Mouse (Mus musculus) intestine, embryonic 15.5 days (tissue): ENCODE measurements around the gene Dyx1c1. TPM values are rescaled to one million over a fixed set of nuclear protein-coding genes. Genes with fewer than 3 reads are reported as not detected.
A peak's percentile ranks its signal among the peaks of the same experiment; 100 is the strongest.

Experiments used
- ATAC-seq: fragments of 200-750 bp; cut with Nextera tagmentation; 2 replicates; pipeline ENCODE4 v1.8.0; 2017; ENCODE audit warnings: moderate TSS enrichment, moderate library complexity
- H3K27ac ChIP-seq: fragments of 300-500 bp; sonication (generic); 2 replicates; pipeline ENCODE4 v1.5.1; 2015; ENCODE audit warnings: mild to moderate bottlenecking, inconsistent platforms
- H3K27me3 ChIP-seq: fragments of 300-500 bp; sonication (generic); replicated peaks from 2 replicates; pipeline ENCODE4 v1.6.1; 2015; ENCODE audit warnings: inconsistent platforms
- H3K36me3 ChIP-seq: fragments of 300-500 bp; sonication (generic); 2 replicates; pipeline ENCODE4 v1.6.1; 2015; ENCODE audit warnings: inconsistent platforms
- H3K4me1 ChIP-seq: fragments of 300-500 bp; sonication (generic); replicated peaks from 2 replicates; pipeline ENCODE4 v1.6.1; 2015; ENCODE audit warnings: inconsistent platforms
- H3K4me2 ChIP-seq: fragments of 300-500 bp; sonication (generic); replicated peaks from 2 replicates; pipeline ENCODE4 v1.6.1; 2015; ENCODE audit warnings: mild to moderate bottlenecking, inconsistent platforms
- H3K4me3 ChIP-seq: fragments of 300-500 bp; sonication (generic); replicated peaks from 2 replicates; pipeline ENCODE4 v1.5.1; 2015; ENCODE audit warnings: inconsistent platforms
- H3K9ac ChIP-seq: fragments of 300-500 bp; sonication (generic); 2 replicates; pipeline ENCODE4 v1.6.1; 2015; ENCODE audit warnings: inconsistent platforms
- H3K9me3 ChIP-seq: fragments of 300-500 bp; sonication (generic); 2 replicates; pipeline ENCODE4 v1.6.1; 2016; ENCODE audit warnings: inconsistent platforms
- WGBS: fragments of 180-500 bp; shearing (Covaris S2); methylation state at CpG from one replicate; pipeline ENCODE4 v1.1.7; 2015; 5-methylcytosine and 5-hydroxymethylcytosine counted together
- polyA plus RNA-seq: library from polyadenylated mRNA; unstranded; fragments of >200 nt; fragmentation: Nextera tagmentation; extraction: Ambion mirVana; gene quantifications from 2 replicates; pipeline ENCODE4 v1.2.1, GENCODE M21; 2015

Gene Dyx1c1
- polyA plus RNA-seq, 1 experiment from 2014 or later, result 0.73 TPM

DNA sequence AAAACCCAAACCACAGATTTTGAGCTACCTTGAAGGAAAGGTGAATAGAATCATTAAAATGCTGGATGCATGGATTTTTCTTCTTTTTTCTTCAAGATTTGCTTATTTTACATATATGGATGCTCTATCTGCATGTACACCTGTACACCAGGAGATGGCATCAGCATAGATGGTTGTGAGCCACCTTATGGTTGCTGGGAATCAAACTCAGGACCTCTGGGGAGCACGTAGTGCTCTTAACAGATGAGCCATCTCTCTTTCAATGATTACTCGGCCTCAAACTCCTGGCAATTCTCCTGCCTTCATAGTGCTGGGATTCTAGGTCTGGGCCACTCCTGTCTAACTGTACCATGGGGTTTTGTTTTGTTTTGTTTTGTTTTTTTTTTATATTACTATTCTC, 24.5 kb downstream of the Dyx1c1 start:
- Histone ChIP-seq H3K9ac (no peak overlapping the region), H3K36me3 (no peaks in the 10 kb centered on the region), H3K4me3 (no peak overlapping the region), H3K4me1 (peaks cover 5% of the 10 kb centered on the region), H3K4me2 (no peak overlapping the region), H3K9me3 (no peaks in the 10 kb centered on the region), H3K27ac (no peak overlapping the region), H3K27me3 (no peaks in the 10 kb centered on the region)
- ATAC-seq, result no peak
- 64% methylated on average over 2 of the region's 2 CpGs for WGBS

GRCm38 (mm10) chr9:72985250-72986220, 26.9 kb downstream of the Dyx1c1 start, which contains the start of the genes Ccpg1os and Ccpg1:
Gene Ccpg1os (minus strand): TSS chr9:72985382.
Gene Ccpg1 (plus strand): TSS chr9:72985429.
- H3K4me2 ChIP-seq, result peak within 1 kb of the TSS; percentile 92
- no peaks in the 10 kb centered on the region for H3K27me3 ChIP-seq
- H3K36me3 ChIP-seq, result no peaks in the 10 kb centered on the region
- under 1% methylated on average over 88 of the region's 88 CpGs for WGBS
- peak within 1 kb of the TSS; percentile 66 for H3K27ac ChIP-seq
- ATAC-seq, result peak; percentile 100
- H3K4me1 ChIP-seq, result peaks cover 5% of the 10 kb centered on the region
- peak within 1 kb of the TSS; percentile 98 for H3K4me3 ChIP-seq
- H3K9ac ChIP-seq, result peak within 1 kb of the TSS; percentile 73
- no peaks in the 10 kb centered on the region for H3K9me3 ChIP-seq

DNA sequence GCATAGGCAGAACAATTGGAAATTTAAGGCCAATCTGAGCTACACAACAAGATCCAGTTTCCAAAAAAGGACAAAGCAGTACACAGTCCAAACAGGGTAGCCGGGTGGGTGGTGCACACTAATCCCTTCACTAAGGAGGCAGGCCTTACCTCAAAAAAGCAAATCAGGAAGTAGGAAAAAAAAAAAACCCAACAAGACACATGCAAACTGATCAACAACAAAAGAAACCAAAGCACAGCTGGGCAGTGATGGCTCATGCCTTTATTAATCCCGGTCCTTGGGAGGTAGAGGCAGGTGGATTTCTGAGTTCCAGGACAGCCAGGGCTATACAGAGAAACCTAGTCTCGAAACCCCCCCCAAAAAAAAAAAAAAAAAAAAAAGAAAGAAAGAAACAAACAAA, 29.1 kb downstream of the Dyx1c1 start:
- no peak for ATAC-seq
- no peak overlapping the region for H3K9ac ChIP-seq
- no peaks in the 10 kb centered on the region for H3K36me3 ChIP-seq
- no peak overlapping the region for H3K4me2 ChIP-seq
- no peak overlapping the region for H3K4me3 ChIP-seq
- H3K27me3 ChIP-seq, result no peaks in the 10 kb centered on the region
- peaks cover 5% of the 10 kb centered on the region for H3K4me1 ChIP-seq
- WGBS, result 69% methylated on average over 3 of the region's 3 CpGs
- no peaks in the 10 kb centered on the region for H3K9me3 ChIP-seq
- H3K27ac ChIP-seq, result no peak overlapping the region

DNA sequence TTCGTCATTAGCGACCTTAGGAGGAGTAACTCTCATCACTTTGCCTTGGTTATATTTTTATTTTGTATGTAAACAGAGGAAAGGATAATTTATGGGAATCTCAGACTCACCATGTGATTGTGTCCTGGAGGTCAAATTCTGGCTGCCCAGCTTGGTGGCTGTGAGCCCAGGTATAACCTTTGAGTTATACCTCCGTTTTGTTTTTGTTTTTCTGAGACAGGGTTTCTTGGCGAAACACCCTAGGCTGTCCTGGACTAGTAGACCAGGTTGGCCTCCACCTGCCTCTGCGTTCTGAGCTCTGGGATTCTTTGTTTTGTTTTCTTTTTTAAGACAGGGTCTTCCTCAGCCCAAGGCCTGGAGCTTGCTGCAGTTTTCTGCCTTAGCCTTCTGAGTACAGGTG, 30.1 kb downstream of the Dyx1c1 start:
- Histone ChIP-seq H3K27me3 (no peaks in the 10 kb centered on the region), H3K36me3 (no peaks in the 10 kb centered on the region), H3K27ac (no peak overlapping the region), H3K9ac (no peak overlapping the region), H3K9me3 (no peaks in the 10 kb centered on the region), H3K4me2 (no peak overlapping the region), H3K4me1 (peaks cover 5% of the 10 kb centered on the region), H3K4me3 (no peak overlapping the region)
- WGBS, result 87% methylated on average over 5 of the region's 5 CpGs
- ATAC-seq, result no peak

GRCm38 (mm10) chr9:72991420-72991819, 32.8 kb downstream of the Dyx1c1 start:
- H3K27ac ChIP-seq, result no peak overlapping the region
- no peak overlapping the region for H3K4me2 ChIP-seq
- H3K36me3 ChIP-seq, result no peaks in the 10 kb centered on the region
- 96% methylated on average over 2 of the region's 2 CpGs for WGBS
- H3K27me3 ChIP-seq, result no peaks in the 10 kb centered on the region
- no peaks in the 10 kb centered on the region for H3K9me3 ChIP-seq
- no peak overlapping the region for H3K9ac ChIP-seq
- H3K4me1 ChIP-seq, result no peaks in the 10 kb centered on the region
- H3K4me3 ChIP-seq, result no peak overlapping the region
- no peak for ATAC-seq

DNA sequence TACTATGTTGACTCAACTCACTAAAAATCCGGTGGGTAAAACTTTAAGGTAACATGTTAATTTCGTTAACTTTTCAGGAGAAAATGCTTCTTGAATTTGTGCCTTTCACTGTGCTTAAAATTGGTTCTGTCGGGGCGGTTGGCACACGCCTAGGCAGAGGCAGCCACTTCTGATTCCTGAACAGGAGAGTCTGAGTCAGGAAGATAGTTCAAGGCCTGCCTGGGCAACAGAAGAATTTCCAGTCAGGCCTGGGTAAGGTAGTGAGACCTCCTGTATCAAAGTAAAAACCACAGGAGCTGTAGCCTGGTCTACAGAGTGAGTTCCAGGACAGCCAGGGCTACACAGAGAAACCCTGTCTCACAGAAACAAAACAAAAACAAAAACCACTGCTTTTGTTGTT, 34.0 kb downstream of the Dyx1c1 start:
- no peak overlapping the region for H3K9ac ChIP-seq
- H3K4me2 ChIP-seq, result no peak overlapping the region
- H3K4me1 ChIP-seq, result no peaks in the 10 kb centered on the region
- no peak overlapping the region for H3K27ac ChIP-seq
- H3K36me3 ChIP-seq, result no peaks in the 10 kb centered on the region
- ATAC-seq, result no peak
- H3K9me3 ChIP-seq, result no peaks in the 10 kb centered on the region
- H3K4me3 ChIP-seq, result no peak overlapping the region
- H3K27me3 ChIP-seq, result no peaks in the 10 kb centered on the region
- 90% methylated on average over 5 of the region's 5 CpGs for WGBS

GRCm38 (mm10) chr9:72996167-72996566, 37.6 kb downstream of the Dyx1c1 start:
- Histone ChIP-seq H3K9ac (no peak overlapping the region), H3K27me3 (no peaks in the 10 kb centered on the region), H3K4me3 (no peak overlapping the region), H3K4me2 (no peak overlapping the region), H3K4me1 (no peaks in the 10 kb centered on the region), H3K36me3 (no peaks in the 10 kb centered on the region), H3K9me3 (no peaks in the 10 kb centered on the region), H3K27ac (no peak overlapping the region)
- ATAC-seq, result no peak

DNA sequence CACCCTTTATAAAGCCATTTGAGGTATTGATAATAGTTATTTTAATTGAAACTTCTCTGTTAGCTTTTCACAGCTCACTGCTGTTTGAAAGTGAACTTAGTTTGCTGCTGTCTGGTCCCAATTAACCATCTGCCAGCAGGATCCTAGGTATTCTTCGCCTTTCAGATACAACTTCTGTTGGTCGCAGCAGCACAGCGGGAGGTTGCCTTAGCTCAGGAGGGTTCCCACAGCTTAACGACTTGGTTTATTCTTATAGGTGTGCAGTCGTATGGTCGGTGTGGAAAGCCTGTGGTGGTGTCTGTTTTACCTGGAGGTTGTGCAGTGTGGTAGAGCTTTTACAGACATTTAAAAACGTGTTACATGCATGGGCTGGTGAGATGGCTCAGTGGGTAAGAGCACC, 38.2 kb downstream of the Dyx1c1 start:
- H3K27ac ChIP-seq, result no peak overlapping the region
- 72% methylated on average over 7 of the region's 7 CpGs for WGBS
- no peaks in the 10 kb centered on the region for H3K27me3 ChIP-seq
- no peak for ATAC-seq
- no peaks in the 10 kb centered on the region for H3K4me1 ChIP-seq
- H3K36me3 ChIP-seq, result no peaks in the 10 kb centered on the region
- no peak overlapping the region for H3K9ac ChIP-seq
- no peak overlapping the region for H3K4me3 ChIP-seq
- no peak overlapping the region for H3K4me2 ChIP-seq
- no peaks in the 10 kb centered on the region for H3K9me3 ChIP-seq

DNA sequence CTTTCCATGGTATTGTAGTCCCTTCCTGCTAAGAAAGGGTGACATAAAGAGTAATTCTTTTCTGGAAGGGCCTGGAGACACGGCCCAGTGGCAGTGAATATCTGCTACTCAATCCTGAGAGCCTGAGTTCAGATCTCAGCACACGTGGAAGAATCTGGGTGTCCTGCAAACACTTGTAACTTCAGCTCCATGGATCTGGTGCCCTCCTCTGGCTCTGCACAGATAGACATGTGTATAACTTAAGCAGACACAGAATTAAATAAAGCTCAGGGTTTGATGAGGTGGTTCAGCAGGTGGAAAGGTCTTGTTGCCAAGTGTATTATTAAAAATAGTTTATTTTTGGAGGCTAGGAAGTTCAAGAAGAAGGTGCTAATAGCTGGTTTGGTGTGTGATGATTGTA, 41.9 kb downstream of the Dyx1c1 start:
- no peak overlapping the region for H3K4me2 ChIP-seq
- H3K9ac ChIP-seq, result no peak overlapping the region
- no peak overlapping the region for H3K27ac ChIP-seq
- 66% methylated on average over 2 of the region's 2 CpGs for WGBS
- no peak for ATAC-seq
- no peaks in the 10 kb centered on the region for H3K36me3 ChIP-seq
- H3K9me3 ChIP-seq, result no peaks in the 10 kb centered on the region
- H3K27me3 ChIP-seq, result no peaks in the 10 kb centered on the region
- no peaks in the 10 kb centered on the region for H3K4me1 ChIP-seq
- H3K4me3 ChIP-seq, result no peak overlapping the region

DNA sequence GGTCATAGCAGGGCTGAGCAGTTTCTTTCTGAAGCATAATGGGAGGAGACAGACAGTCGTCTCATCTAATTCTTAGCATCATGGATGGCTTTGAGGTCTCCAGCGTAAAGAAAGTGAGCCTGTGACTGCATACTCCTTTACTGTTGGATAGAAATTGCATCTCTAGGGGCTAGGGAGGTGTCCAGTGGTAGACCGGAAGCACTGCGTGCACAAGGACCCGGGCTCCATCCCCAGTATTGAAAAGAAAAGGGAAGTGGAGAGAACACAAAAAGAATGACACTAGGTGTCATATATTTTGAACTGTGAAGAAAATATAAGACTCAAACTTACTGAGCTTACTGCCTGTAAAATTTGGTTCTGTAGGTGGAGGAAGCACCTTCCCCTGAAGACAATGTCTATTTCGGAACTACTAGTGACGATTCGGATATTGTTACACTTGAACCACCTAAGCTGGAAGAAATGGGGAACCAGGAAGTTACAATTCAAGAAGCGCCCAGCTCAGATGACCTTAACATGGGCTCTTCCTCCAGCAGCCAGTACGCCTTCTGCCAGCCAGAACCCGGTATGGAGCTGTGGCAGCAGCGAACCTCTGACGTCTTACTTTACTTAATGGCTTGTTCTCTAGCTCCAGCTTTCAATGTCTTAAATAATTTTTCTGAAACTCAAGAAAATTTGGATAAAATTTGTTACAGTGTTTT, 42.9 kb downstream of the Dyx1c1 start:
- Histone ChIP-seq H3K36me3 (no peaks in the 10 kb centered on the region), H3K4me1 (no peaks in the 10 kb centered on the region), H3K4me2 (no peak overlapping the region), H3K27ac (no peak overlapping the region), H3K9me3 (no peaks in the 10 kb centered on the region), H3K9ac (no peak overlapping the region), H3K27me3 (no peaks in the 10 kb centered on the region), H3K4me3 (no peak overlapping the region)
- ATAC-seq, result no peak
- 89% methylated on average over 13 of the region's 13 CpGs for WGBS

DNA sequence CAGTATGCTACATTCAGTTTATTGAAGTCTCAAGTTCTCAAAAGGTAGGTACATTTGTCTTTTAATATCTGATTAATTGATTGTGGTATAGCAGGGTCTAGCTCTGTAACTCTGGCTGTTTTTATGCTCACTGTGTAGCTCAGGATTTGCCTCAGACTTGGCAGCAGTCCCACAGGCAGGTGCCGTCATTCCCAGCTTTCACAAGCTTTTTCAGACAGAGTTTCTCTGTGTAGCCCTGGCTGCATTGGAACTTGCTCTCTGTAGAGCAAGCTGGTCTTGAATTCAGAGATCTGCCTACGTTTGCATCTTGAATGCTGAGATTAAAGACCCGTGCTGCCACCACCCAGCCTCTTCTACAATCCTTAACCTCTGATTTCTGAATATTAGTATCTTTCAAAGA, 43.6 kb downstream of the Dyx1c1 start:
- WGBS, result 66% methylated on average over 3 of the region's 3 CpGs
- no peak overlapping the region for H3K27ac ChIP-seq
- H3K4me1 ChIP-seq, result no peaks in the 10 kb centered on the region
- H3K9ac ChIP-seq, result no peak overlapping the region
- ATAC-seq, result peak; percentile 56; the same call in 1 of the 2 replicates
- no peaks in the 10 kb centered on the region for H3K36me3 ChIP-seq
- no peaks in the 10 kb centered on the region for H3K27me3 ChIP-seq
- no peaks in the 10 kb centered on the region for H3K9me3 ChIP-seq
- no peak overlapping the region for H3K4me2 ChIP-seq
- no peak overlapping the region for H3K4me3 ChIP-seq

DNA sequence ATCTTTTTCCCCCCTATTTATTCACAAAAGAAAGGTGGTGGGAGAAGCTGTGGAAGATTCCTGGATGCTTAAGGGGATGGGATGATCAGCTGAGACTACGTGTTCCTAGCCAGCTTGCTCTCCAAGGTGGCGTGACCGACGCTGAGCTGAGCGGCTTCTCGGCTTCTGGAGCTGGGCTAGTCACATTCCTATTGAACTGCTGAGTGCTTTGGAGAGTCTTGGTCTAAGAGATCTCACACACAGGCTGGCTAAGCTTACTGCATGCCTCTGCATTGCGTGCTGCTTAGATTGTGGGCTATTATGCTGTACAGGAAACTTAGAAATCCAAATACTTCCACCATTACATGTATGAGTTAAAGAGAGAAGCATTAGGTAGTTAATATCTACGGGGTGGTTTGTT, 45.5 kb downstream of the Dyx1c1 start:
- Histone ChIP-seq H3K4me2 (no peak overlapping the region), H3K4me1 (no peaks in the 10 kb centered on the region), H3K27me3 (no peaks in the 10 kb centered on the region), H3K36me3 (no peaks in the 10 kb centered on the region), H3K27ac (no peak overlapping the region), H3K4me3 (no peak overlapping the region), H3K9ac (no peak overlapping the region), H3K9me3 (no peaks in the 10 kb centered on the region)
- ATAC-seq, result no peak
- WGBS, result 87% methylated on average over 8 of the region's 8 CpGs
